Mouse (Mus musculus) ovary, postnatal 10 days (tissue): Measurements from ENCODE around the gene Mucl1.
"Not testable (repeated sequence)": the region's sequence is repeated elsewhere in the genome, so short reads cannot be mapped to it uniquely, and the experiment has no call there.

Experiments used
- DNase-seq: peaks from one replicate; pipeline ENCODE4 v3.0.0; 2022; ENCODE audit warnings: low spot score

Gene Mucl1

DNA sequence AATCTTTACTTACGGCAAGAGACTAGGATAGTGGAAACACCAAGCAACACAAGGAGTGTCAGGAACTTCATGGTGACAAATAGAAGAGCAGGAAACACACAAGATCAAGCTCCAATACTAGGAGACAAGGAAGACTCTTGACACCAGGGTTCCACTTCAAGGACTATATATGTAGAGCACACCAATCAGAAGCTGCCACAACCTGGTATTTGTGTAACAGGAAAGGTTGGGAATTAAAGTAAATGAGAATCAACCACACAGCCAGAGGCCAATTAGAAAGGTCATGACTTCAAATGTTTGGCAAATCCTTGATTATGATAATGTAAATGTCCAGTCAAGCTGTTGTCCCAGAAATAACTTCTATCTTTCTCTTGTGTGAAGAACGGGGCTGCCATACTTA lies at the start of gene Mucl1:
Mucl1 (minus strand) TSS at position 101 of the 400 bp plus-strand sequence.
- DNase-seq, result no peak

GRCm38 (mm10) chr15:103766836-103767235 lies 11.6 kb upstream of the Mucl1 start:
- DNase-seq, result not testable (repeated sequence)

- not testable (repeated sequence) for DNase-seq
Measured at GRCm38 (mm10) chr15:103716861-103717260, 38.4 kb downstream of the Mucl1 start.
